Mouse (Mus musculus) cerebellum, adult 2 months (tissue): ENCODE results near the gene Phkg2.

ENCODE experiments used
- CTCF ChIP-seq: fragments of 200-500 bp; IDR thresholded peaks from 2 replicates; pipeline ENCODE4 v1.5.1; 2011; ENCODE audit warnings: low read depth, mild to moderate bottlenecking, control low read depth, low read length, moderate library complexity, borderline replicate concordance; ENCODE audit not compliant: insufficient read depth
- POLR2A ChIP-seq: fragments of 200-500 bp; IDR thresholded peaks from 2 replicates; pipeline ENCODE4 v1.6.1; 2011; ENCODE audit warnings: low read length, control low read depth, borderline replicate concordance; ENCODE audit not compliant: insufficient read depth

DNA sequence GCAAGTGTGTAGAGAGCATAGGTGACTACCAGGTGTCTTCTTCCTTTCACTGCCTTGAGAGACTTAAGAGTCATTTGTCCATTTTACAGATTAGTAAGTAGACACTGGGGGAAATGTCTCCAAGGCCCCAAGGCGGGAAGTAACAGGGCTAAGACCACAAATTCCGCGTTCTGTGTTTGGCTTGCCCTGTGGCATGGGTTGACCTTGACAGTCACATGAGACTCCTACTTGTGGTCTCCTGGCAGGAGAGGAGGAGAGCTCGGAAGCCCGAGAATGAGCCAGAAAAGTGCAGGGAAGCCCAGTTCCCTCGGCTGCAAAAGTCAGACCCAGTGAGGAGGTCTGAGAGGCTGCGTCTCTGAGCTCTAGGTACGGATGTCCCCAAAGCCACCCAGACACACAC lies 40.4 kb downstream of the Phkg2 start:
- TF ChIP-seq POLR2A = no peak
- no peak for TF ChIP-seq CTCF
